Mouse (Mus musculus) liver, postnatal 0 days (tissue): ENCODE measurements around the gene Klhdc7b.

ENCODE experiments used
- CTCF ChIP-seq: sonication (generic); IDR thresholded peaks from 2 replicates; pipeline ENCODE4 v1.5.1; 2016; ENCODE audit warnings: antibody characterized with exemption, low read depth
- EP300 ChIP-seq: IDR thresholded peaks from 2 replicates; pipeline ENCODE4 v1.6.1; 2016; ENCODE audit warnings: antibody characterized with exemption, low read depth, mild to moderate bottlenecking

GRCm38 (mm10) chr15:89376040-89376439 lies 8.7 kb upstream of the Klhdc7b start:
- TF ChIP-seq CTCF (no peak), EP300 (no peak)
